11 mouse cellular contexts compared by ENCODE assay signal in the genomic region with DNA sequence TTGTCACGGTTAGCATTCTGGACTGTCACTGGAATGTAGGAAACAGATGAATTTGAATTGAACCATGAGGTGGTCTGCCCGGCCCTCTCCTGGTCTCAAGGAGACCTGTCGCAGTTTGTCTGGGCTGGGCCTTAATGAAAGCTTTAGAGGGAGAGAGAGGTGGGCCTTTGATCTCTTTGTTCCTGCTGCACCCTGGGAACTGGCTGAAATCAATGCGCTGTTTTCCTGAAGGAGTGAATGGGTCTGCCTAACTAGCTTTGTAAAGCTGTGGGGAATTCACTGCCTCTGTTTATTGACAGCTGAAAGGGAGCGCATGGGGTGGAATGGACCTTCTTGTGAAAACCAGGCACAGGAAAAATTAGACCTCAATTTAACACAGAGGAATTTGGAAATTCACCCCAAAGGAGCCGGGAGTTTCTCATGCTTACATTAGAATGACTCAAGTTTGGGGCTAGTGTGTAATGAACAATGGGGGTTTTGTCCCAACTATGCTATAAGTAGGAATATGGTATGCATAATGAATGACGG. TPM values are rescaled to one million over a fixed set of nuclear protein-coding genes. Genes with fewer than 3 reads are reported as not detected.
DNase-seq lines count a peak whose midpoint lies in the region; ATAC-seq lines count a peak whose summit lies in the region.
"Had no signal": no experiment of that assay in that cellular context is flagged by ENCODE, and none has a peak within 500 bp of the region (broad histone marks: within the 10 kb centered on the region; RNA-seq: fewer than 3 reads in every experiment).

No protein-coding gene starts in this region.

- H3K9ac ChIP-seq in intestine, embryonic 14.5 days (ENCODE audit: low read length): no peak overlapping the region
- H3K9ac ChIP-seq in intestine, embryonic 15.5 days: no peak overlapping the region
- H3K9ac ChIP-seq in hindbrain, embryonic 12.5 days: no peak overlapping the region
- no peak overlapping the region for H3K9ac ChIP-seq in neural tube, embryonic 11.5 days (ENCODE audit: low read length)

- no peaks in the 10 kb centered on the region; the same call in 1 of the 2 replicates for H3K36me3 ChIP-seq in intestine, embryonic 14.5 days (ENCODE audit: control insufficient read depth, insufficient read depth, low read length)
- H3K36me3 ChIP-seq in intestine, embryonic 15.5 days: 0 out of 2 replicates have a peak, but pooled peaks cover 4% of the 10 kb centered on the region
- no peaks in the 10 kb centered on the region for H3K36me3 ChIP-seq in hindbrain, embryonic 12.5 days
- no peaks in the 10 kb centered on the region for H3K36me3 ChIP-seq in neural tube, embryonic 11.5 days (ENCODE audit: control insufficient read depth, insufficient read depth, low read length)

- no peak for ATAC-seq in intestine, embryonic 14.5 days (replicated peaks; ENCODE audit: low FRiP score, low TSS enrichment, low read depth)
- ATAC-seq in intestine, embryonic 15.5 days: no peak
- ATAC-seq in hindbrain, embryonic 12.5 days (ENCODE audit: low FRiP score): peak; percentile 89
- ATAC-seq in neural tube, embryonic 11.5 days (ENCODE audit: insufficient read depth, low FRiP score, low TSS enrichment): peak; percentile 88

- peaks cover 19% of the 10 kb centered on the region for H3K4me1 ChIP-seq in intestine, embryonic 14.5 days (replicated peaks; ENCODE audit: control insufficient read depth, insufficient read depth, low read length)
- peaks cover 24% of the 10 kb centered on the region for H3K4me1 ChIP-seq in intestine, embryonic 15.5 days (replicated peaks)
- peaks cover 40% of the 10 kb centered on the region for H3K4me1 ChIP-seq in hindbrain, embryonic 12.5 days
- peaks cover 24% of the 10 kb centered on the region for H3K4me1 ChIP-seq in neural tube, embryonic 11.5 days (ENCODE audit: control insufficient read depth, insufficient read depth, low read length)
- H3K4me1 ChIP-seq: megakaryocyte, embryonic 14.5 days had no signal

- no peak overlapping the region for H3K4me3 ChIP-seq in intestine, embryonic 14.5 days (ENCODE audit: low read depth, low read length)
- H3K4me3 ChIP-seq in intestine, embryonic 15.5 days (replicated peaks): no peak overlapping the region
- no peak overlapping the region for H3K4me3 ChIP-seq in hindbrain, embryonic 12.5 days
- no peak overlapping the region for H3K4me3 ChIP-seq in neural tube, embryonic 11.5 days (ENCODE audit: low read depth, low read length)
- H3K4me3 ChIP-seq: megakaryocyte, embryonic 14.5 days had no signal

- H3K4me2 ChIP-seq in intestine, embryonic 14.5 days (ENCODE audit: low read length): no peak overlapping the region
- no peak overlapping the region for H3K4me2 ChIP-seq in intestine, embryonic 15.5 days (replicated peaks)
- no peak overlapping the region for H3K4me2 ChIP-seq in hindbrain, embryonic 12.5 days (replicated peaks)
- no peak overlapping the region for H3K4me2 ChIP-seq in neural tube, embryonic 11.5 days (ENCODE audit: low read depth)

- H3K9me3 ChIP-seq in intestine, embryonic 14.5 days (ENCODE audit: control insufficient read depth, low read length): no peaks in the 10 kb centered on the region
- H3K9me3 ChIP-seq in intestine, embryonic 15.5 days: no peaks in the 10 kb centered on the region
- H3K9me3 ChIP-seq in hindbrain, embryonic 12.5 days (replicated peaks): no peaks in the 10 kb centered on the region
- H3K9me3 ChIP-seq in neural tube, embryonic 11.5 days (ENCODE audit: control insufficient read depth, low read length): no peaks in the 10 kb centered on the region
- H3K9me3 ChIP-seq: megakaryocyte, embryonic 14.5 days had no signal

- peak; percentile 50 for DNase-seq in intestine, embryonic 14.5 days (ENCODE audit: low spot score)
- DNase-seq in embryo, embryonic 11 days: peak; percentile 84
- peak; percentile 77 for DNase-seq in neural tube, embryonic 11.5 days (ENCODE audit: low spot score)
- no peak for DNase-seq in right cerebral cortex, postnatal 4 days
- no peak for DNase-seq in cerebellum, adult 9-11 months
- DNase-seq in liver: no peak
- DNase-seq: layer of hippocampus, adult 9-11 months had no signal

- H3K27ac ChIP-seq in intestine, embryonic 14.5 days (ENCODE audit: low read depth): peak overlapping the region; percentile 14; the same call in 1 of the 2 replicates
- H3K27ac ChIP-seq in intestine, embryonic 15.5 days: no peak overlapping the region; the same call in 1 of the 2 replicates
- H3K27ac ChIP-seq in hindbrain, embryonic 12.5 days: peak overlapping the region; percentile 60; the same call in 1 of the 2 replicates
- H3K27ac ChIP-seq in neural tube, embryonic 11.5 days (ENCODE audit: low read depth, low read length): peak overlapping the region; percentile 51

- no peaks in the 10 kb centered on the region for H3K27me3 ChIP-seq in intestine, embryonic 14.5 days (replicated peaks; ENCODE audit: control insufficient read depth, insufficient read depth, low read length)
- H3K27me3 ChIP-seq in intestine, embryonic 15.5 days (replicated peaks): no peaks in the 10 kb centered on the region
- H3K27me3 ChIP-seq in hindbrain, embryonic 12.5 days: no peaks in the 10 kb centered on the region
- no peaks in the 10 kb centered on the region for H3K27me3 ChIP-seq in neural tube, embryonic 11.5 days (ENCODE audit: control insufficient read depth, insufficient read depth, low read length)
- H3K27me3 ChIP-seq: CH12.LX had no signal

- WGBS in intestine, embryonic 14.5 days: 37% methylated on average over 7 of the region's 7 CpGs
- 46% methylated on average over 7 of the region's 7 CpGs for WGBS in intestine, embryonic 15.5 days
- 5% methylated on average over 7 of the region's 7 CpGs for WGBS in hindbrain, embryonic 12.5 days
- WGBS in neural tube, embryonic 11.5 days: 6% methylated on average over 7 of the region's 7 CpGs

RNA-seq across cellular contexts. Expression of a gene that starts 47.8 kb away (rescaled TPM):
- polyA plus RNA-seq in intestine, embryonic 14.5 days (2014; fragmentation: Nextera tagmentation; extraction: Ambion mirVana): 266 and 288 TPM in 2 replicates
- 138 and 157 TPM in 2 replicates for polyA plus RNA-seq in intestine, embryonic 15.5 days (2015; fragmentation: Nextera tagmentation; extraction: Ambion mirVana)
- 60.3 and 80.0 TPM in 2 replicates for polyA plus RNA-seq in hindbrain, embryonic 12.5 days (2016; fragmentation: Nextera tagmentation; extraction: Ambion mirVana)
- polyA plus RNA-seq in neural tube, embryonic 11.5 days (2014; fragmentation: Nextera tagmentation; extraction: Ambion mirVana): 147 and 150 TPM in 2 replicates

Comparison
In these comparisons a context has a peak if more than half of its experiments do, and no peak if none do; other contexts are left out.
1. ATAC-seq: peak in hindbrain, embryonic 12.5 days (single experiment) and neural tube, embryonic 11.5 days (single experiment); none in intestine, embryonic 14.5 days (single experiment) and intestine, embryonic 15.5 days (single experiment).
2. DNase-seq: peak in intestine, embryonic 14.5 days (single experiment), embryo, embryonic 11 days (single experiment) and neural tube, embryonic 11.5 days (single experiment); none in right cerebral cortex, postnatal 4 days (single experiment), cerebellum, adult 9-11 months (single experiment) and liver (single experiment).